Mouse (Mus musculus) cerebellum, adult 2 months (tissue): ENCODE data around the gene Gm9747.

Source experiments
- CTCF ChIP-seq: fragments of 200-500 bp; IDR thresholded peaks from 2 replicates; pipeline ENCODE4 v1.5.1; 2011; ENCODE audit warnings: low read depth, mild to moderate bottlenecking, control low read depth, low read length, moderate library complexity, borderline replicate concordance; ENCODE audit not compliant: insufficient read depth
- POLR2A ChIP-seq: fragments of 200-500 bp; IDR thresholded peaks from 2 replicates; pipeline ENCODE4 v1.6.1; 2011; ENCODE audit warnings: low read length, control low read depth, borderline replicate concordance; ENCODE audit not compliant: insufficient read depth

- TF ChIP-seq CTCF: no peak
- no peak for TF ChIP-seq POLR2A
Measured at GRCm38 (mm10) chr1:82257457-82257856, 24.5 kb downstream of the Gm9747 start.
